Mouse (Mus musculus) liver, adult (tissue): Measurements from ENCODE around the gene Stn1.

ENCODE experiments used
- GATA4 ChIP-seq: IDR thresholded peaks from 2 replicates; pipeline ENCODE4 v1.6.1; 2014; ENCODE audit warnings: mild to moderate bottlenecking, low read length; ENCODE audit not compliant: insufficient replicate concordance

Stn1 gene

GRCm38 (mm10) chr19:47537300-47537792 is at the start of gene Stn1:
Gene Stn1, minus strand, starts transcription at chr19:47537507.
- TF ChIP-seq GATA4, result no peak

- no peak for TF ChIP-seq GATA4
These were observed 49.7 kb upstream of the Stn1 start for GRCm38 (mm10) chr19:47587009-47587408.

GRCm38 (mm10) chr19:47585772-47586171 is 48.5 kb upstream of the Stn1 start:
- TF ChIP-seq GATA4, result no peak

- TF ChIP-seq GATA4, result no peak
These were observed 42.7 kb upstream of the Stn1 start for GRCm38 (mm10) chr19:47579788-47580631.

GRCm38 (mm10) chr19:47579225-47579787 is 42.0 kb upstream of the Stn1 start, which contains the start of gene Slk:
Gene Slk, plus strand, starts transcription at chr19:47579678.
- TF ChIP-seq GATA4, result peak; percentile 70; the same call in 1 of the 2 replicates

GRCm38 (mm10) chr19:47578581-47579224 is 41.4 kb upstream of the Stn1 start:
- no peak for TF ChIP-seq GATA4

- no peak for TF ChIP-seq GATA4
These were observed 36.4 kb upstream of the Stn1 start for GRCm38 (mm10) chr19:47573718-47574117.

GRCm38 (mm10) chr19:47570042-47570441 is 32.7 kb upstream of the Stn1 start:
- no peak for TF ChIP-seq GATA4

GRCm38 (mm10) chr19:47565994-47566393 is 28.7 kb upstream of the Stn1 start:
- no peak for TF ChIP-seq GATA4

- no peak for TF ChIP-seq GATA4
These were observed 27.8 kb upstream of the Stn1 start for GRCm38 (mm10) chr19:47565031-47565654.

- no peak for TF ChIP-seq GATA4
These were observed 26.4 kb upstream of the Stn1 start for GRCm38 (mm10) chr19:47563715-47564114.

GRCm38 (mm10) chr19:47561996-47562441 is 24.7 kb upstream of the Stn1 start:
- no peak for TF ChIP-seq GATA4

GRCm38 (mm10) chr19:47560544-47561161 is 23.3 kb upstream of the Stn1 start:
- no peak for TF ChIP-seq GATA4

GRCm38 (mm10) chr19:47559751-47560512 is 22.6 kb upstream of the Stn1 start:
- peak; percentile 26; the same call in 1 of the 2 replicates for TF ChIP-seq GATA4

GRCm38 (mm10) chr19:47559145-47559544 is 21.8 kb upstream of the Stn1 start:
- TF ChIP-seq GATA4, result no peak

GRCm38 (mm10) chr19:47549584-47549983 is 12.3 kb upstream of the Stn1 start:
- TF ChIP-seq GATA4, result no peak
